Mouse (Mus musculus): ENCODE results near the gene Adprh. TPM values are rescaled to one million over a fixed set of nuclear protein-coding genes. Genes with fewer than 3 reads are reported as not detected.

Adprh gene
- polyA plus RNA-seq (2015; fragmentation: Nextera tagmentation; extraction: Ambion mirVana), result 85.6 and 86.3 TPM in 2 replicates

DNA sequence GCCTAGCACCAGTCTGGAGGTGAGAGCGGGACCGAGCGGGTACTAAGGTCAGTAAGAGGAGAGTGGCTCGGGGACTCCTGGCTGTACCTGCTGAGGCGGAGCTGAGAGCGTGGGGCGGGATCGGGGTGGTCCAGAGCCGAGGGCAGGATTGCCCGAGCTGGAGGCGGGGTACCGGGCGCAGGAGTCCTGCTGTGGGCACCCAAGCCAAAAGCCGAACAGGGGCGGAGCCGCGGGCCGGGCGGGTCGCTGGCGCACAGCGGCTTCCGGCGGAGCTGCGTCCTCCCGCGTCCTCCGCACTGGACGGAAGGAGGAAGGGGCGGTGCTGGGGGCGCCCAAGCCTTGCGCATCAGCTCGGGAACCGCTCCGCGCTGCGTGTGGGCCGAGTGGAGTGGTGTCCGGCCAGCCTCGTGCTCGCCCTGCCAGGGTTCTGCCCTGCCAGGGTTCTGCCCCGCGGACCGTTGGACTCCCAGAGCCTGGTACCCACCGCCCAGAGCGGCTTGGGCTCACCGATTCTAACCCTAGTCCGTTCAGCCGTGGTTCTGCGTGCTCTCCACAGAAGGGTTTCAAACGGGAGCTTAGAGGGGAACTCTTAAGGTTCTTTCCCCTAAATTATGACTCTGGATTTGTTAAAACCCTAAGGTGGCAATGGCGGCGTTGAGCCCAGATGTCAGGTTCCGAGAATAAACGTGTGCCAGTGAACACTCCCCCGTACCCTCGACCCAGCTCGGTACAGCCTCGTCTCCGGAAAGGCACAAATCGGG is at the start of gene Adprh:
Gene Adprh (minus strand): TSS at position 262 of the 761 bp plus-strand sequence.

DNA sequence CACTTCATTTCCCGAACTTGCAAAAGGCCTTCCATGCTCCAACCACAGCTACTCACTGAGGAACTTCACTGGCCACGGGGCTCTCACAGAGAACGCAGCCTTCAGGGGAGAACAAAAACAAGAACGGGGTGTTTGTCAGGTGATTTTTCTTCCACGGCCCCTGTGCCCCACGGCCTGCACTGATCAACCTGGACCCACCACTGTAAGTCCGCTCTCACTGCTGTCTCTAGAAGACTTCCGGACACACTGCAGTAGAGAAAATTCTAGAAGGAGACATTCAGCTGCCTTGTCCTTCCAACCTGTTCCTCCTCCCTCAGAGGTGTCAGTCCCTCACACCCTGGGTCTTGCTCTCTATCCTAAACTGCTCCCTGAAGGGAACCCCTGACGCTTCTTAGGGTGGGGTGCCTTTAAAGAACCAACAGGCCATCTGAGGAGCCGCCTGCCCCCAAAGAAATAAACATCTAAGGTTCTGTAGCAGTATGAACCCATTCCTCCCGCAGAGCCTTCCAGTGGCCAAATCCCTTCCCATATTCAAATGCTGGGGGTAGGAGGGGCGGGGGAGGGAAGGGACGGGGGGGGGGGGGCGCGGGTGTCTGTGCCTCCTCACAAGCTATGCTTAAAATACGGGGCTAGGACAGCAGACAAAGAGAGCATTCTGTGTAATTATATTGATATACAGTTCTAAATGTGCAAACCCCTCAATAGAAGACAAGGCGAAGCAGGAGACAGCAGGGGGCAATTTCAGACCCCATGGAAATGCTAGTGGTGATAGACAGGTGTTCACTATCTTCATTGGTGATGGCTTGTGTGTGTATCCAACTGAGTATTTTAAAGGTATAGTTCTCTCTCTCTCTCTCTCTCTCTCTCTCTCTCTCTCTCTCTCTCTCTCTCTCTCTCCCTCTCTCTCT is 3.3 kb upstream of the Adprh start, which contains the start of gene Cd80:
Gene Cd80 (plus strand): TSS at position 51 of the 908 bp plus-strand sequence.

DNA sequence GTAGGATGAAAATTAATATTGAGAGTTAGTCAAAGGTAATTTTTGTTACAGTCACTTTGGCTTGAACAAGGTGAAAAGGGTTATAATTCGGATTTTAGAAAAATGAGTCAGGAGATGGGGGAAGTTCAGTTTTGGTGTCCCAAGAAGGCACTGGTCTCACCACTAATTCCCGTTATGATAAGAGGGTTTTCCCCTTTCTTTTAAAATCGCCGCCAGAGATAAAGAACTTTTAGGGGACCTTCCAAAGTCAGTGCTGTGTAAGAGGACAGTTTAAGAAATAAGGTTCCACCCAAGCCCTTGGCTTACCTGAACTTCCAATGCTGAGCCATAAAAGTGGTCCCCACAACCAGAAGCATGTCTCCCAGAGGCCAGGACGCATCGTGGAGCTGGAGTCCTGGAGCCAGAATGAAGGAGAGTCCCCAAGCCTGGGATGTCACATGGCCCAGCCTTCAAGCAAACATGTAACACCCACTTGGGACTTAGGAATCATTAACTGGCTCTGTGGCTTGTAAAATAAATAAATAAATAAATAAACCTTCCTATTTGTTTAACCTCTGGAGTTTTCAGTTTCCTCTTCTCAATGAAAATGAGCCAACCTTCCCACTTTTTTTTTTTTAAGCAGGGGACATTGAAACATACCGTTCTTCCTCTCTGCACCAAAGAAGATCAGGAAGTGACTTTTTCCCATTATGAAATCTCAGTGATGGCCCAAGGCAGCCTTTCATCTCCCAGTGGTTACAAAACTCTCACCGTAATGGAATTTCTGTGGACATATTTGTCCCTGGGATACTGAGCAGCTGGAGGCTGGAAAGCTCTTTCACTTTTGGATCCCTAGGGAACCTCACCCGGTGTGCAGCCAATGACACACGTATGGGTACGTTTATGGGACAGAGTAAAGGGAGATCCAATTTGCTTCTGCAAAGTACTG is 19.7 kb downstream of the Adprh start, which contains the start of gene Pla1a:
Gene Pla1a (minus strand): TSS at position 648 of the 928 bp plus-strand sequence.

Other genes starting within 250 kb of the Adprh start
- gene Nr1i2, start 157.9 kb downstream of the Adprh start, polyA plus RNA-seq (2015; fragmentation: Nextera tagmentation; extraction: Ambion mirVana), result not detected in 2 replicates
- gene Maats1, start 110.6 kb downstream of the Adprh start, polyA plus RNA-seq (2015; fragmentation: Nextera tagmentation; extraction: Ambion mirVana), result not detected in 2 replicates
- gene Cox17, start 105.7 kb downstream of the Adprh start, polyA plus RNA-seq (2015; fragmentation: Nextera tagmentation; extraction: Ambion mirVana), result 218 and 233 TPM in 2 replicates
- 2.8 and 4.1 TPM in 2 replicates for gene Gm21987, start 105.7 kb downstream of the Adprh start, polyA plus RNA-seq (2015; fragmentation: Nextera tagmentation; extraction: Ambion mirVana)
- gene Popdc2, start 90.5 kb downstream of the Adprh start, polyA plus RNA-seq (2015; fragmentation: Nextera tagmentation; extraction: Ambion mirVana), result 485 and 550 TPM in 2 replicates
- gene Pla1a, start 19.6 kb downstream of the Adprh start, polyA plus RNA-seq (2015; fragmentation: Nextera tagmentation; extraction: Ambion mirVana), result 7.0 and 7.5 TPM in 2 replicates
- 0.46 and 0.67 TPM in 2 replicates for gene Cd80, start 2.9 kb upstream of the Adprh start, polyA plus RNA-seq (2015; fragmentation: Nextera tagmentation; extraction: Ambion mirVana)
- gene Timmdc1, start 70.0 kb upstream of the Adprh start, polyA plus RNA-seq (2015; fragmentation: Nextera tagmentation; extraction: Ambion mirVana), result 21.2 and 22.7 TPM in 2 replicates
- gene Poglut1, start 97.6 kb upstream of the Adprh start, polyA plus RNA-seq (2015; fragmentation: Nextera tagmentation; extraction: Ambion mirVana), result 21.2 and 24.0 TPM in 2 replicates
- gene Tmem39a, start 106.0 kb upstream of the Adprh start, polyA plus RNA-seq (2015; fragmentation: Nextera tagmentation; extraction: Ambion mirVana), result 46.5 and 51.7 TPM in 2 replicates

Measured in urinary bladder, postnatal 0 days (tissue).